Mouse (Mus musculus): ENCODE data around the gene Opcml.

Opcml gene

DNA sequence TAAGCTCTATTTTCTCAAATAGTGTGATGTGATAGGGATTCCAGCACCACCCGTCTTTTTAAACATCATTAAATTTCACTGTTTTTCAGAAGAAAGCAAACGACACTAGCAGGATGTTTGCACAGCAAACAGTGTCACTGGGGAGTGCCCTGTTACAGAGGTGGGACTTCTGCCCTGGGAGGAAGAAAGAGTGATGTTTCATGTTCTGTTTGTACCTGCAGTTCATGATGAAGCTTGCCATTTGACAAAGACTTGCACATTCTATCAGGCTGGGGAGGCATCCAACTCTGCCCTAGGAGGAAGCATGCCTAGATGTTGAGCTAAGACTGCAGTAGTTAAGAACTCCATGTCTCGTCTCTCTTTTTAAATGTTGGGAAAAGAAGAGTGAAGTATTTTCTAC lies 222.6 kb downstream of the Opcml start:
- DNase-seq = no peak

DNA sequence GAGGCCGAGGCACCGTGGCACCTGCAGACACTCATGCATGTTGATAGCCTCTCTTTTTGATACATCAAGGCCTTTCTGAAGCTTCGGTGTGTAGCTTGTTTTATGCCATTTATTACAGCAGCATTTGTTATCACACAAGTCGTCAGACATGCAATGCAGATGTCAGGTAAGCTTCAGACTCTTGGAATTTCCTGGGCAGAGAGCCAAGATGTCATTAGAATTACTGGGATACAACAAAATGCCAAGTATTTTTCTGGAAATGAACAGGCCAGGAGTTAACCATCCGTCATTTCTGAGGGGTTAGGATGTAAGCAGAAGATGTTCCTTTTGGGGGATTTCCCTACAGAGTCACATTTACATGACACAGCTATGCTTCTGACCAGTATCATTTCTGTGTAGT lies 237.6 kb downstream of the Opcml start:
- DNase-seq = no peak

DNA sequence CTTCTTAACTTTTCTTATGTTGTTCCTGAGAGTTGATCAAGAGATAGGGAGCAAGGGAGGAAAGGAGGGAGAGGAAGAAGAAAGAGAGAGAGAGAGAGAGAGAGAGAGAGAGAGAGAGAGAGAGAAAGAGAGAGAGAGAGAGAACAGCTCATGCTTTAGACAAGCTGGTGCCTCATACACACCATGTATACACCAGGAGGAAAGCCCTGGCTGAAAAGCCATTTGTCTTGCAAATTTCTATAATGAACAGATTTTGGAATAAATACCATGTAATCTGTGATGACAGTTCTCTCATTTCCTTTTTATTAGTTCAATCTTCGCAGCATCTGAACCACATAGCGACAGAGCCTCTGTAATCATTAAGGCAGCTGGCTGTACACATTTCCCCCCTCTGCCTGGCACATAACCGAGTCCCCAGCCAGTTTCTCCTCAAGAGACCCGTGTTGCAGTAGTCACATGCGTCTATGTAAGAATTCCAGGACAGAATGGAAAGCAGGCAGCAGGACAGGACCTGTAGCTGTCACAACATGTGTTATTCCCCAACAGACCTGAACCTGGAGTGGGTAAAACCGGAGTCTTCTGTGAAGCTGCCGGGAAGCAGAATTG lies 238.3 kb downstream of the Opcml start:
- DNase-seq = no peak

DNA sequence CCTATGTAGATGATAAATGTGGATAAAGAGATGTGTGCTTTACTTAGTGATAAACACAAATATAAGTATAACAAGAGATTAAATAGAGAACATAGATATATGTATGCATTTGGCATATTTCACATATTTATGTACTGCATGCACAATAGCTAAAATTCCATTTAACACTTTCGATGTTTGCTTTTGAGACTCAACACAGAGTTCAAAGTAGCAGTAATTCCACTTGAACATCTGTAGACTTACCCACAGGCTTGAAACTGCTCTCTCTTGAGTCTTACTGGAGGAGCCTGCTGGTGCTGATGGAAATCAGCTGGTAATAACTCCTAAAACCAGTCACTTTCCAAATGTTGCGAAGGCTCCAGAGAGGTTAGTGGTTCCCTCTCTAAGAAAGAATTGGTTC lies 258.6 kb downstream of the Opcml start:
- no peak for DNase-seq

DNA sequence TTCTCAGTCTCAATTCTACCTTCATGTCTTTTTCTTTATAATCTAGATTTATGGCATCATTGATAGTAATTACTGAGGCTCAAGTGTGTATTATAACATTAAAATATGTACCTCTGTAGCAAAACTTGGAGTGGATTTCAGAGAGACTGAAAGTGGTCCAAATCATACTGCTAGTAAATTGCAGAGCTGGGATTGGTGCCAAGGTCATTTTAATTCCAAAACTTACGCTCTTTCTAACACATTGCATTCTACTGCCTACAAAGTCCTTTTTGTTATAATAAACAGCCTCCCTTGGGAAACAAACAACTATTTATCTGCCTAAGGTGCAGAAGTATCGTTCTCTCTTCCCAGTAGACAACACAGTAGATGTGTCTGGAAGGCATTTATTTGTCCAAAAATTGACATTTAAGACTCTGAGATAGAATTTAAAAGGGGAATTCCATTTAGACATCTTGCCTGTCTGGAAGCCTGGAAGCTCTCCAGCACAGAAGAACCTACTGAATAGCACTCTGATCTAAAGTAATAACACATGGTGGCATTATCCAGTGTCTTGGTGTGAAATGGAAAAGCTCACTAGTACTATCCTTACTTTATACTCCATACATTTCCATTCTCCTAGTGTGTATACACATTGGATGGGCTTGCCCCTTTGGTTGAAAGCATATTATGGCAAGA lies 266.7 kb downstream of the Opcml start:
- DNase-seq = no peak

DNA sequence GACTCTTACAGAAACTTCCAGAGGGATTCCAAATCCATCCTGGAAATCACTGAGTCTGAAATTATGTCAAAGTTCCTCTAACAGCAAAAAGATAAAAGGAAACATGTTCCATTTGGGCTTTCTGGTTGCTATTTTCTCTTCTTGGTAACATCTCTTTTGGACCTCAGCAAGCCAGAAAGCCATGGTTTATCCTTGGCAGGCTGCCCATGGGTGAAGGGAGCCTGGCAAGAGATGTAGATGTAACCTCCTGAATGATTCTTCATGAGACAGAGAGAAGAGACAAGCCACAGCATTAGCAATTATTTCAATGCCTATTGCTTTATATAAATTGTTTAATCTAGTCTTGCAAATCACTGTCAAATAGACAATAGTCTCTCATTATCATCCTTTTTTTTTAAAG lies 274.6 kb downstream of the Opcml start:
- no peak for DNase-seq

DNA sequence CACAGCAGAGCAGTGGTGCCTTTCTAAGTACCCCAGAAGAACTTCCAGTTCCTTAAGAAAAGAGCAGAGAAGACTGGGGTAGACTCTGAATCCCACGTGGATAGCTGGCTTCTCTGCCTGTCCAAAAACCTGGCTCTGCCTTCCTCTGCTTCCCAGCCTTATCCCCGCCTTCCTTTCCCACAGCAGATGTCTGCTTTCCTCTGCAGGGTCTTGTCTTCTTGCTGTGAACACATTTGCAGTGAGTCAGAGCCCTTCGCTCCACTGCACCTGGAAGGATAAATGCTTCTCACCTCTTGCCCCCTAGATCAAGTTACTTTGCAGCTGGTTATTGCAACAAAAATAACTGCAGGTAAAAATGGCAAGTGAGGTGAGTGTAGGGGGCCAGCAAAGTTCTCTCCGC lies 290.1 kb downstream of the Opcml start:
- no peak for DNase-seq

DNA sequence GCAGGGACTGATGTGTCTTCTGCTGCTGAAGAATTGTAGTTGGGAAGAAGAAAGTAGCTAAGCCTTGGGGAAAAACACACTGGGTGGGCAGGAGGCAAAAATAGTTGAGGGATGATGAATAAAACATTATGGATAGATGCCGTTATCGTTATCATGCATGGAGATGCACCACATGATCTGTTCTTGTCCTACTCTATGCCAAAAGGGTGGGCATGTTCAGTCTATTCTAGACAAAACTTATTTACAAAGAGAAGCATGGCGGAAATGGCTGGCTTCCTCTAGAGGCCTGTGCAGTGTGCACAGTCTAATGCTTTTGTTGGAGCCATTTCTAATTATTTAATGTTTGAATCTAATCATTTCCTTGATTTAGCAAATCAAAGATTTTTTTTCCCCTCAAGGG lies 293.2 kb downstream of the Opcml start:
- no peak for DNase-seq

DNA sequence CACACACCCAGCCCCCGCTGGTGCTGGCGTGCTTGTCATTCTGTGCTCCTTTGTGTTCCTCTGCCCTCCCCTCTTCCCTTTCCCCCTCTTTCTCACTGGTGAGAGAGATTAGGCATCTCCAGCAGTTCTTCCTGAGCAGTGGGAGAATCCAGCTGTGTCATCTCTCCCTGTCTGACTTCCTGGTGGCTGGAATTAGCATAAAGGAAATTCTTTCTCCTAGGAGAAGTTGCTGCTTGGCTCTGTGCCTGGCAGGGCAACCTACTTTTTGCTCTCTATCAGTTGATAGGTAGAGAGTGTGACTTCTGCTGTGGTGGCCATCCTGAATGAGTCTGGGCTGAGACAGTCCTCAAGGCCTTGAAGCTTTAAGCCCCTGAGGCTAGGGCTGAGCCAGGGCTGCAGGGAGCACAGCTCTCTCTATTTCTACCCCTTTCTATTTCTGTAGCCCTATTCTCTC lies 293.7 kb downstream of the Opcml start:
- DNase-seq = no peak

DNA sequence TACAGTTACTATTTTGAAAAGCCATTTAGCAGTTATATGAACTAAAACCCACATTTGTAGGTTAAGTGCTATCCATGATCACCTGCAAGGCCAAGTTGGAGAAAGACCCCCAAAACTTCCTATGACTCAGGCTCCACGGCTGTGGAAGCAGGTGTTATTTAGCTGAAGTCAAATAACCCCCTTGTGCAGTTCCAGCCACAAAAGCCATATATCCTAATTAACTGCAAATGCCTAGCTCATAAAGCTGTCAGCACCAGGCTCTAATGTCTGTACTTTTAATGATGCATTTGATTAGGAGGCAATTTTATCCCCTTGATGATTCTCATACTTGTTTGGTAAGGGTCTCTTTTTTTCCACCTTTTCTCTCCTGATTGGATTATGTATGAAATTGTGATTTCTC lies 300.8 kb downstream of the Opcml start:
- DNase-seq = no peak

DNA sequence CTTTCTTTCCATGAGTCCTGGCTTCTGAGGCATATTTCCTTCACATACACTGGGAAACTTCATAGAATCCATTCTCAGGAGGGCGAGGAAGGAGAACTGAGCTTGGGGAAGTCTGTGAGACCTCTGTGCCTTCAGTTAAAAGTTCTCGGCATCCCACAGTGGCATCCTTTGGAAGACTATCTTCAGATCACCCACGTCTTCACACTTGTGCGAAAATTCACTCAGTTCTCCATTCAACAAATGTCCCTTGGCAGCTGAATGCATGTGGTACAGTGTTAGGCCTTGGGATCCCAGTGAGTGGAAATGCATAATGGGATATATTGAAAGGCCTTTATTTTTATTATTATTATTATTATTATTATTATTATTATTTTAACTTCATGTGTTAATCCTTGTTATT lies 304.1 kb downstream of the Opcml start:
- no peak for DNase-seq

DNA sequence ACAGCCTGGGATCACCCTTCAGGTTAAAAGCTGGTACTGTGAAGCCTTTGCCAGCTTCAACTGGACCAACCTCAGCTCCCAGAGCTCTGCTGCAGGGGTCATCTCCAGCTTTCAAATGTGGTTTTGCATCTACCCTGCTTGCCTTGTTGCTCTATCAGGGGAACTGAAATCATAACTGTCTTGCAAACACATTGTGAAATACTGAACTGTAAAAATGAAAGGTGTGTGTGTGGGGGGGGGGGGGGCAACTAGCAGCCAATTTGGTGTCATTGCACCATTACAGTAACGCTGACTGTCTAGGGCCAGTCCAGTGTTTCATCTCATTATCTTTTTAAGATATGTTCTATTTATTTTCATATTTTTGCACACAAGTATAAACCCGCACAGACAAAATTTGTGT lies 305.6 kb downstream of the Opcml start:
- DNase-seq = no peak

DNA sequence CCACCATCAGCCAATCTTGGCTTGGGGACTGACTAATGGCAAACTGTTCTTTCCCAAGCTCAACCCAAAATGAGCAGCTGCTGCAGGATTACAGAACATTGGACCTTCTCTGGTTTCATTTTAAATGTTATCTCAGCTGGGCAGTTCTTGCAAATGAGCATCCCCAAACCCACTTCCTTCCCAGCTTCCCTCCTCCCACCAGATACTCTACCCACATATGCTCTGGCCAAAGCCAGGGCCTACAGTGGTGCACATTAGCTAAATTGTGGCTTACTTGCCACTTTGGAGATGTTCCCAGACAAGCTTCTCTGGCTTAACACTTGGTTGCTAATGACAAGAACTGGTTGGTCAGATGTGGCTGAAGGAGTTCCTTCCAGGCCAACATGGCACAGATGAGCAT lies 311.4 kb downstream of the Opcml start:
- DNase-seq = no peak

DNA sequence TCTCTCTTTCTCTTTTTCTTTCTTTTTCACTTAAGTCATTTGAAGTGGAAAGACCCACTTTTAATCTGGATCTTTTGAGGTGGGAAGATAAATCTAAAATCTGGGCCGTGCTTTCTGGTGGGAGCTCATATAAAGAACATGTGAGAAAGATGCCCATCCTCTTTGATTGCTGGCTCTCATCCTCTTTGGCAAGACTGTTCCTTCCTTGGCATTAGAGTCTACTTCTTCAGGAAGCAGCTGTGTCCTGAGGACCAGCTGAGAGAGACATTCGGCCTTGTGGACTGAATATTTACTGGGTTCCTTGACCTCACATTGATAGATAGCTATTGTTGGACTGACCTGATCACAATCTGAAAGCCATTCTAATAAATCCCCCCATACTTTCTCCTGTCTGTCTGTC lies 331.3 kb downstream of the Opcml start:
- DNase-seq = no peak

DNA sequence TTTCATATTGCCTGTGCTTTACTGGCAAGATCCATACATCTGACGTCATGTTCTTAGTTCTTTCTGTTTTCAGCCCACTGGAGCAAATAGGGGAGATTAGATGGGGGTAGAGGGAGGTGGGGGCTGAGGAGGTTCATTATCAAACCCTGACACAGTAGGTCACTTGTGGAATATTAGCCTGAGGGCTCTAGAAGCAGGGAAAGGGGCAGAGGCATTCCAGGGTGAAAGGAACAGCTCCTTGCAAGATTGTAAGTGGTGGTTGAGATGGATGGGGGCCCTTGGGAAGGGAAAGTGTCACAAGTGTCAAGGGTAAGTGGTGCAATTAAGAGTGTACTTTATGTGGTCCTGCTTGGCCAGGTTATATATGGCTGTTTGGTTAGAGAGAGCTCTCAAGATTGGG lies 338.2 kb downstream of the Opcml start:
- DNase-seq = no peak

DNA sequence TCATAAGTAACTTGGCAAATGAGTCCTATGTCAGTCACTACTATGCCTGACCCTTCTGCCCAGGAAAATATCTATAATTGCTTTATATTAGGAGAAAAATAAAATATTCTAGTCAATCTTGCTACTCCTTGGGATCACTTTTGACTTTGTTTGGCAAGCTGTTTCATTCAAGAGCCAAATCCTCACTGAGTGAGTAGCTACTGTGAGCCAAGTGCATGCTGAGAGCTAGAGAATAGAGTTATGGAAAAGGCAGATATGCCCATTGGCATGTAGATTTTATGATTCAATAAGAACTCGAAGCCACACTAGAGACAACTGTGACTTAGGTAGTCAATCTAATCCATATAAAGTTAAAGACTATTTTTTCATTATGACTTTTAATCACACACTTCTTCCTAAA lies 340.9 kb downstream of the Opcml start:
- DNase-seq = no peak

DNA sequence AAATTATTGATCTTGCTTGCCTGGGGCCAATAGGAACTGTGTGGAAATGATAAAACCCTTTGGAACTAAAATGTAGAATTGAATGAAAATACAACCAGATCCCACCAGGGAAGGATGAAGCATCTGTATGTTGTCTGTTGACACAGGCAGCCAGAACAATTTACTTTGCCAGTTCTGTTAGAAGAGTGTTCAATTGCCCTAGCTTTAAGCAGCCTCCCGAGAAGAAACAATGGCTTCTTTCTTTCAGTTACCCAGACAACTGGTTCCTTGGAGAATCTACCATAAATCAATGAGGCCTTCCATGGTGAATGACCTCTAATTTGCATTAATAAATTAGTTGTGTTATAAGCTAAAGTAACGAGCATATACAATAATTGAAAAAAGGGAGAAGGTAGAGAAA lies 346.0 kb downstream of the Opcml start:
- DNase-seq = no peak

DNA sequence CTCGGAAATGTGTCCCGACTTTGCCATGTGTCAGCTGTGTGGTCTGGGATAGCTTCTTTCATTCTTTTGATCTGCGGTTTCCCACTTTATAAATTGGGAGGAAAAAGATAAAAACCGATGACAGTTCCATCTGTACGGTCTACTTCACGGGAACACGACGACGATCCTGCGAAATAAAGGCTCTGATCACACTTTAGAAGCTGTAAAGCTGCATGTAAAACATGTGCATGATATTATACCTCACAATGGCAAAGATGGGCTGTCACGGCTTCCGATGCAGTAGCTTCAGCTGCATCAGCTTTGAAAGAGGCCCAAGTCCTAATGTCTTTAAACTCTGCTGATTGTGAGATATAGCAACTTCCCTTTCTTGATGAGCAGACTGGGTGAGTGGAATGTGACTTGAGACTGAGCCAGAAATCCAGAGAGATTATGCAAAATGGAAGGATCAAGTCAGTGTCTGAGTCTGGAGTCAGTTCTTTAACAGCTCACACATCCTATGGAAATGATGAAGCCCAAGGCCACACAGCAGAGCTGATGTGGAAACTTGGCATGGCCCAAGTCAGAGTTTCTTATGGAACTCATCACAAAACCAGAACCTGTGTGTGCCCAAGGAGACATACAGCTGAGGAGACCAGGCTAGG lies 349.5 kb downstream of the Opcml start:
- DNase-seq = no peak

DNA sequence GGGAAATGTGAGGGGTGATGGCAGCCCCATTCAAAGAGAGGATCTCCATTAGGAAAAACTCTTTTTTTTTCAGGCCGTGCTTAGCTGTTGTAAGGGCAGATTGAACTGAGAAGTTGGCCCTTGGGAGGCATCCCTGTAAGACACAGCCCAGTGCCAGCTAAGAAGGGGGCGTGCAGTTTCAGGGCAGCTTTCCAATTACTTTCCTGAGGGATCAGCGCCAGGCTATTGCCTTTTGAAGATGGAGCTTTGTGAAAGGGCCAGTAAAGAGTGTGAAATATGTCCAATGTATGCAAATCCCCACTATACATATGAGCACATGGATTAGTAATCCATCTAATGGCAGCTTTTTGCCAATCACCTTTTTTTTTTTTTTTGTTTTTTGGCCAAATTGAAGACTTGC lies 358.9 kb downstream of the Opcml start:
- DNase-seq = no peak

DNA sequence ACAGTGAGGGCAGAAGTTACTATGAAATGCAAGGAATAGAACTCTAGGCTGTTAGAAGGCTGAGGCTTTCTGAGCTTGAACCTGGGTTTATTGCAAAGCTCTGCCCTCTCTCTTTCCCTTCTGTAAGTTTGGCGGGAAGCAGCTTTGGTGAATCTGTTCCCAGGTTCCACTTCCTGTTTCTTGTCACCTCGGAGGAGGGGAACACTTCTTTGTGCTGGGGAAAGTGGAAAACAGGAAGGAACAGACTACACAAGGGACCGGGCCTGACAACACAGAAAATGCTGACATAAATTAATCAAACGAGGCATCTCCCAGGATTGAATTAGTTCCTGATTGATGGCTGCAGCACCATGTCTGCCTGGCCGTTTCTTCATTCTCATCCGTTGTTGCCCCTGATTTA lies 363.2 kb downstream of the Opcml start:
- no peak for DNase-seq

DNA sequence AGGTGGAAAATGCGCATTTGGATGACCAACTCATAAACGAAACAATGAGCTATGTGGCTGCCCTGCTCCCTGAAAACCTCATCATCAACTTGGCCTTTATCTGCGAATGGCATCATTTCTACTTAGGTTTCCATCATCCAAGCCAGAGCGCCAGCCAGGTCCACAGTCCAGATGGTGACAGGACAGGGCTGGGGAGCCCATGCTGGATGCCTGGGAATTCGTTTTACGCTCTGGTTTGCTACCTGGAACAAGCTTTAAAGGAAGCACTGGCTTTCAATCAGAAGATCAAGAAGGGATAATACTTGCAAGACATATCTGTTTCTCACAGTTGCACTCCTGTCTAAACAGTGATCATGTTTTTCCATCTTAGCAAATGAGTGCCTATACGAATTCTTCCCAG lies 366.5 kb downstream of the Opcml start:
- DNase-seq = no peak

DNA sequence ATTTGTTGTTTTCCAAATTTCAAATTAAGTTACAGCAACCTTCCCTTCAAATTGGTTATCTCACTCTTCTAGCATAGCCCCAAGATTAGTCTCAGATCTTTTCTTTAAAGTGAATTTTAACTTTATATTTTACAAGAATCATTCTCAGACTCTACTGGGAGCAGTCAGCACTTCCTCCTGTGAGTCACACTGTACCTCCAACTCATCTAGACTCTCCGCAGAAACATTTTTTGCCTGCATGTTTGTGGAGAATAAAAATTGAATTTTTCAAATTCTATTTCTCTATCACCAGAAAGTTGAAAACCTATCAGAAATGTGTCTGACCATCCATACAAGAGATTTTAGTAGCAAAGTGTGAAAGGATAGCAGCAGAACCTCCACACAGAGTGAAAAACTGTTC lies 370.4 kb downstream of the Opcml start:
- DNase-seq = no peak

DNA sequence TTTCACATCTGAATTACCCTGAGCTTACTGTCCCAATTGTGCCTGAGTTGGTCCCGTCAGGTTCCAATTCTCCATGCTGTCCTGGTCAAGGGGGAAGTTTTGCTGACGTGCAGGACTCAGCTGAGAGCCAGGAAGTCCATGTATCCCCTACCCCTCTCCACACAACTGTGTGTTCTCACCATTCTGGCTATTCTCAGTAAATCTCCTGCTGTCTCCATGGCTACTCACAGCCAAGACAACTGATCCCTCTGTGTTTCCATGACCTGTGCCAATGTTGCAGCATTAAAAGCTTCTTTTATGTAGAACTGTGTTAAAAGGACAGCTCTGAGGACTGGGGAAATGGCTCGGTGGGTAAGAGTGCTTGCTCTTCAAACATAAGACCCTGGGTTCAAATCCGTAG lies 373.4 kb downstream of the Opcml start:
- no peak for DNase-seq

DNA sequence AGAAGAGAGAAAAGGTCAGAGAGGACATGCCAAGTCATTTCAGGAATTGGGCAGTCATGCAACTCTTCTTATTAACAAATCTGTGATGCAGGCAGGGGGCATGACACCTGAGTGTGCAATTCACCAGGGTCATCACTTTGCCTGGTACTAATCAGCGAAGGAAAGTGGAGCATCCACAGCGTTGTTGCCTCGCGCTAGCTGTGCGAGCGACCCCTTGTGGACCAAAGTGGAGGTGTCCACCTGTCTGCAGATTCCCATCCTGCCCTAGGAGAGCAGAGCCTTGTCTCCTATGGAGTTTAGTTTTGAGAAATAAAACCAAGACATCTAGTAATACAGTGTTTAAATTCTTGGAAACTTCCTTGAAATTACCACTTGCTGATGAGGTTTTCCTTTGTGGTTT lies 381.3 kb downstream of the Opcml start:
- DNase-seq = no peak

DNA sequence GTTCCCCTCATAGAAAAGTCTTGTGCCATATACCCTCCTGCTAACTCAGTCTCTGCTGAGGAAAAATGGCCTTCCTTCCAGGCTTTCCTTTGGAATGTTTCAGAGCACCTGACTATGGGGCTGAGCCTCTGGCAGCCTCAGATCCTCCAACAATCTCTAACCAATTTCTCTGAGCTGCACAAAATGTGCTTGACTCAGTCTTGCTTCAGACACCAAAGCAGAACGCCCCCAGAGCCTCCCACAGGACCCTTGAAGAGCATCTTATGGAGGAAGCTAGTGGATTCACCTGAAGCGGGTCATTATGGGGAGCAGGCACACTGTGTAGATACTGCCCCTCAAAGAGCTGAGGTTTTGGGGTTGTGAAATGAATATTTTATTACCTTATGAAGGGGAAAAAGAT lies 386.5 kb downstream of the Opcml start:
- no peak for DNase-seq

Measured in thymus, postnatal 25 days (tissue).